Mouse (Mus musculus) hindlimb bud, embryonic 11.5 days (tissue): ENCODE measurements around the gene Anapc11.

Source experiments
- DNase-seq: peaks from one replicate; pipeline ENCODE4 v3.0.0-alpha.2; 2012; ENCODE audit warnings: low read depth, low spot score; ENCODE audit errors: extremely low spot score

Gene Anapc11

DNA sequence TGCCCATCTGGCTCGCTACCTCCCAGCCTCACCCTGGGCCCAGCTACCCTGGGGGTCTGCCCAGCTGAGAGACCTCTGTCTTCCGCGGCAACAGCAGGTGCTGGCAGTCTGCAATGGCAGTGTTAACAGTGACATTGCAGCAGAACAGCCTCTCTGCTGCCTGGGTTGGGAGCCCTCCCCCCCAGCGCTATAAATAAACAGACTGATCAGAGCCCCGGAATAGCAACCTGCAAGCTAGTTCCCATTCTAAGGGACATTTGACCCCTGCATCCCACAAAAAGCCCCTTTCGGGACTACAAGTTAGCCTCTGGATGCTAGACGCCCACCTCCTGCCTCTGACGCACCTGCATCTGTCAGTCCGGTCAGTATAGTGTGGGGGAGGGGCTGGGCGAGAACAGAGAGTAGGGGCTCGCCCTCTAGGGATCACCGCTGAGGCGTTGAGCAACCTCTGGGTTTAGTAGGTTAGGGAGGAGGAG is 49.8 kb downstream of the Anapc11 start, which contains the start of gene Myadml2:
Myadml2 (minus strand) TSS at position 158 of the 476 bp plus-strand sequence.
- DNase-seq, result no peak

DNA sequence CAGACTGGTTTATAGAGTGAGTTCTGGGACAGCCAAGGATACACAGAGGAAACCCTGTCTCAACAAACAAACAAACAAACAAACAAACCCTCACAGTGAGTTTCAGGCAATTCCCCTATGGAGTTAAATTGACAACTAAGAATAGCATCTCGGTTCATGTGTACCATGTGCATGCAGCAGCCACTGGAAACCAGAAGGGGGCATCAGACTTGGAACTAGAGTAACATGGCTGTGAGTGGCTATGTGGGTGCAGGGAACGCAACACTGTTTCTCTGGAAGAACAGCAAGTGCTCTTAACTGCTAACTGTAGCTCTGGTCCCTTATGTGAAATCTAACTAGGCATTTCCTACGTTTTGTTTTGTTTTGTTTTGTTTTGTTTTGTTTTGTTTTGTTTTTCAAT is 53.7 kb downstream of the Anapc11 start:
- no peak for DNase-seq

DNA sequence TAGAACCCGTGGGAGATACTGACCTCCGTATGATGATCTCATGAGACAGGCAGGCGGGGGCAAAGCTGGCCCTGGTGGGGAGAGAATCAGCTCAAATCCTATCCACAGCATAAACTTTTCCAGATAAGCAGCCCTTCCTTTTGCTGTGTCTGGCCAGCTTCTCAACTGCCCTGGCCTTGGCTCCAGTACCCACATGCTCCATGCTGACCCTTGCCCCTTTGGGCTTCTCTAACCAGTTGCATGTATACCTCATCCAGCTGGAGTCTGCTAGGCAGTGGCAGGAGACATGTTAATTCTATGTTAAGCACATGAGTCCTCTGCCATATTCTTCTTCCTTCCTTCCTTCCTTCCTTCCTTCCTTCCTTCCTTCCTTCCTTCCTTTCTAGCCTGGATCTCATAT is 56.5 kb downstream of the Anapc11 start:
- DNase-seq, result no peak

DNA sequence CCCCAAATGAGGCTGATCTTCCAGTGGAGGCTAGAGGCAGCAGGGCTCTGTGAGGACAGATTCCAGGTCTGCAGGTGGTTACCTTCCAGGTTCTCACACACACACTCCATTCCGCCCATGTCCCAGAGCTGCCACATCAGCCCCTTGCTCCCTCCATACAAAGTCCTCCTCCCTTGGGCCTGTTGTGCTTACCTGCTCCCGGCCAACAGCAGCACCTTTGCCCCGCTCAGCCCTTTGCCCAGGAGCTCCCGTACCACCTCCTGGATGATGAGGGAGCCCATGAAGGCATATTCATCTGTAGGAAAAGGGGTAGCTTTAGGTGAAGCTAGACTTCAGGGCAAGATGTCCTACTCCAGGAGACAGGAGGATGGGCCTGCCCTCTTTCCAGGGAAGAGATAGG is 59.1 kb downstream of the Anapc11 start:
- no peak for DNase-seq
